Mouse (Mus musculus) liver, postnatal 0 days (tissue): ENCODE measurements around the gene Wnt9a.

Experiments
- CTCF ChIP-seq: sonication (generic); IDR thresholded peaks from 2 replicates; pipeline ENCODE4 v1.5.1; 2016; ENCODE audit warnings: antibody characterized with exemption, low read depth
- EP300 ChIP-seq: IDR thresholded peaks from 2 replicates; pipeline ENCODE4 v1.6.1; 2016; ENCODE audit warnings: antibody characterized with exemption, low read depth, mild to moderate bottlenecking

DNA sequence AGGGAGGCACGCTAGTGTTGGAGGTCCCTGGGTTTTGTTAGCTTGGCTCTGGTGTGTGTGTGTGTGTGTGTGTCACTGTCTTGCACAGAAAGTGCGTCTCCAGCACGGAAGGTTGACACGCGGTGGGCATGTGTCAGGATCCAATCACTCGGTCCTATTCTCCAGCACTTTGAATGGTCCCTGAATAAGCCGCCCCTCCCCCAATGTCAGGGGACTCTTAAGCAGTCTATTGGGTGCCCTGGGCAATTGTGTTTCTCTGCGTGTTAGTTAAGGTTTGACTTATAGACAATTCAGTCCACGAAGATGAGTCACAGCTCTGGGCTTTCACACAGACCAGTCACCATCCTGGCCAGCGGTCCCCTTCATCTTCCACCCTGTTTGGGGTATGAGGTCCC lies 910 bp upstream of the Wnt9a start:
- no peak for TF ChIP-seq EP300
- no peak for TF ChIP-seq CTCF
